Mouse (Mus musculus): Measurements from ENCODE around the gene Elk4. TPM values are rescaled to one million over a fixed set of nuclear protein-coding genes. Genes with fewer than 3 reads are reported as not detected.

Elk4 gene
- polyA plus RNA-seq (2014; fragmentation: Nextera tagmentation; extraction: Ambion mirVana) = 14.4 and 17.1 TPM in 2 replicates

DNA sequence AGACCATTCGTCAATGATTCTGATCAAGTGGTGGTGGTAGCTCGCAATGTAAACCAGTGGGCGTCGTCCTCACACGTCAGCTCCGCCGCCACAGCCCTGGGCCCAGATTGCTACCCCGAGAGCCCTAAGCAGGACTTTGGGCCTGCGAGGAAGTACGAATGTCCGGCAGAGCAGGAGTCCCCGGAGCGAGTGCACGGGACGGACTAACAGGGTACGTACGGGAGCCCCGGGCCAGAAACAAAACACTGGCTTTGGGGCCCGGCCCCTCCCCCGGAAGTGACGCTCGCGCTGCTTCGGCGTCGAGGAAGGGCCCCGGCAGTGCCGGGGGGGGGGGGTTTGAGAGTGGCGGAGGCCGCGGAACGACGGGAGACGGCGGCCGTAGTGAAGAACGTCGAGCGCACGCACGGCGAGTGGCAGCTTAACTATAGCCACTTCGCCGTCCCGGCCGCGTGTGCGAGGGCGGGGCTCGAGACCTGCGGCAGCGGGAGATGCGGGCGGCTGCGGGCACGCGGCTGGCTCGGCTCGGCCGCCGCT, at the start of gene Elk4:
Gene Elk4 (plus strand): TSS at position 326 of the 534 bp plus-strand sequence.
- Histone ChIP-seq H3K9ac (replicated peaks; ENCODE audit: low read length) (peak within 1 kb of the TSS; percentile 91), H3K27ac (replicated peaks; ENCODE audit: low read depth, low read length) (peak within 1 kb of the TSS; percentile 98), H3K27me3 (ENCODE audit: control insufficient read depth, insufficient read depth, low read length) (no peaks in the 10 kb centered on the region), H3K36me3 (ENCODE audit: control insufficient read depth, insufficient read depth, low read length) (no peaks in the 10 kb centered on the region), H3K4me1 (ENCODE audit: control insufficient read depth, insufficient read depth, low read length) (peaks cover 17% of the 10 kb centered on the region), H3K4me3 (replicated peaks; ENCODE audit: low read depth, low read length) (peak within 1 kb of the TSS; percentile 84), H3K9me3 (ENCODE audit: control insufficient read depth, low read length) (no peaks in the 10 kb centered on the region), H3K4me2 (ENCODE audit: low read length) (peak within 1 kb of the TSS; percentile 82)
- WGBS = under 1% methylated on average over 59 of the region's 61 CpGs
- ATAC-seq (ENCODE audit: low FRiP score, low TSS enrichment) (peak; percentile 92), DNase-seq (peak; percentile 96)

DNA sequence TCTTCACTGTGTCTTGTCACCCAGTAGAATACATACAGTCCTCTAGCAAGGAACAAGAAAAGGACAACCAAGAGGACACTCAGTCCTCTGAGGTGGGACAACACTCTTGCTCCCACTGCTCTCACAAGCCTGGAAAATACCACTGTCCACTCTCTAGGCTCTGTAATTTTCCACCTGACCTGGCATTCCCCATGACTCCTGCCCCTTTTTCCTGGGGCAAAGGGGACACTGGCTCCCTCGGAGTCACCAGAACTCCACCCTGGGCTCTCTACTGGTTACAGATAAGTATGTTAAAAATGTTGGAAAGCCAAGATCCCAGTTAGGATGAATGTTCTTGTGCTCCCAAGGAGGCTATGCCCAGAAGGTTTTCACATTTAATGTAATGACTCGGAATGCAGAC, 46.4 kb upstream of the Elk4 start:
- no peaks in the 10 kb centered on the region for H3K36me3 ChIP-seq (ENCODE audit: control insufficient read depth, insufficient read depth, low read length)
- DNase-seq (no peak), ATAC-seq (ENCODE audit: low FRiP score, low TSS enrichment) (no peak)
- WGBS = 67% methylated on average over 2 of the region's 2 CpGs
- H3K9me3 ChIP-seq (ENCODE audit: control insufficient read depth, low read length) = no peaks in the 10 kb centered on the region
- H3K4me1 ChIP-seq (ENCODE audit: control insufficient read depth, insufficient read depth, low read length) = peaks cover 13% of the 10 kb centered on the region
- no peak overlapping the region for H3K4me2 ChIP-seq (ENCODE audit: low read length)
- H3K9ac ChIP-seq (replicated peaks; ENCODE audit: low read length) = no peak overlapping the region
- H3K27ac ChIP-seq (replicated peaks; ENCODE audit: low read depth, low read length) = no peak overlapping the region
- peaks cover 10% of the 10 kb centered on the region; the same call in 1 of the 2 replicates for H3K27me3 ChIP-seq (ENCODE audit: control insufficient read depth, insufficient read depth, low read length)
- no peak overlapping the region for H3K4me3 ChIP-seq (replicated peaks; ENCODE audit: low read depth, low read length)

- peak within 1 kb of the TSS; percentile 99 for H3K4me2 ChIP-seq (ENCODE audit: low read length)
- peak within 1 kb of the TSS; percentile 82 for H3K4me3 ChIP-seq (replicated peaks; ENCODE audit: low read depth, low read length)
- DNase-seq = peak; percentile 77
- peaks cover 17% of the 10 kb centered on the region for H3K4me1 ChIP-seq (ENCODE audit: control insufficient read depth, insufficient read depth, low read length)
- 0 out of 2 replicates have a peak within 1 kb of the TSS, but pooled peaks have one; percentile 1 for H3K27ac ChIP-seq (replicated peaks; ENCODE audit: low read depth, low read length)
- no peaks in the 10 kb centered on the region for H3K9me3 ChIP-seq (ENCODE audit: control insufficient read depth, low read length)
- no peaks in the 10 kb centered on the region for H3K36me3 ChIP-seq (ENCODE audit: control insufficient read depth, insufficient read depth, low read length)
- H3K27me3 ChIP-seq (ENCODE audit: control insufficient read depth, insufficient read depth, low read length) = peaks cover 10% of the 10 kb centered on the region; the same call in 1 of the 2 replicates
- WGBS = under 1% methylated on average over 35 of the region's 35 CpGs
- peak; percentile 74 for ATAC-seq (ENCODE audit: low FRiP score, low TSS enrichment)
- peak within 1 kb of the TSS; percentile 66 for H3K9ac ChIP-seq (replicated peaks; ENCODE audit: low read length)
Observed at GRCm38 (mm10) chr1:131962606-131963084, 44.8 kb upstream of the Elk4 start, which contains the start of gene Slc45a3. TSS of gene Slc45a3 (plus strand) at chr1:131962967.

DNA sequence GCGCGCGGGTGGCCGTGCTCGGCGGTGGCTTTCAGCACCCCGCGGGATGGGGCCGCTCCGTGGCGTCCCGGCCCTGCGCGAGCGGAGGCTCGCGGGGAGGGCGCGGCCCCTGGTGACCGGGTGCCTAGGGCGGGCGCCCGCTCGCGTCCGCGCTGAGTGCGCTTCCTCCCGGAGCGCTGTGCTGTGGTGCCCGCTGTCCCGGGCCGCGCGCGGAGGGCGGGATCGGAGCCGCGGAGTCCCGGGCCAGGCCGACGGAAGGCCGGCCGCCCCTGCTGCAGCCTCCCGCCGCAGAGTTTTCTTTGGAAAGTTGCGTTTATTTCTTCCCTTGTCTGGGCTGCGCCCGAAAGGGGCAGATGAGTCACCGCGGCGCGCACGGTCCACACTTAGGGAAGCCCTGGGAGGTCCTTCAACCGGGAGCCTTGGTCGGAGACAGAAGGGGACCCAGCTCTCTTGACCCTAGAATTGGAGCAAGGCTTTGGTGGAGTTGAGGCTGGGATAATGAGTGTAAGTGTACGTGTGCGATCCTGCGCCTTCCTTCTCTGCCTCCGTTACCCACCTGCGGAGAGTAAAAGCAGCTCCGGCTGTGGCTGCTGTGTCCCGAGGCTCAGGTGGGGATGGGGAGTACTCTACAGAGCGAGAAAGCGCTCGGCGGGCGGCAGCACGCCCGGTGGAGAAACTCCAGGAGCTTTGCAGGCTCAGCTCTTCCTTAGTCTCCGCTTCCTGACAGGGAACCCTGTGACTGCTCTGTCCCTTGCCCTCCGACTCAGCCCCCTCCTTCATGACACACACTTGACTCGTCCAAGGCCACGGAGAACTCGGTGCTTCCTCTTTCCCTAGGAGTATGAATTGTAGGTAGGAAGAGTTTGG, 44.1 kb upstream of the Elk4 start:
- Histone ChIP-seq H3K4me1 (ENCODE audit: control insufficient read depth, insufficient read depth, low read length) (peaks cover 17% of the 10 kb centered on the region), H3K27ac (replicated peaks; ENCODE audit: low read depth, low read length) (0 out of 2 replicates have a peak overlapping the region, but pooled peaks have one; percentile 1), H3K27me3 (ENCODE audit: control insufficient read depth, insufficient read depth, low read length) (peaks cover 10% of the 10 kb centered on the region; the same call in 1 of the 2 replicates), H3K9me3 (ENCODE audit: control insufficient read depth, low read length) (no peaks in the 10 kb centered on the region), H3K9ac (replicated peaks; ENCODE audit: low read length) (peak overlapping the region; percentile 66), H3K4me2 (ENCODE audit: low read length) (peak overlapping the region; percentile 99), H3K36me3 (ENCODE audit: control insufficient read depth, insufficient read depth, low read length) (no peaks in the 10 kb centered on the region), H3K4me3 (replicated peaks; ENCODE audit: low read depth, low read length) (peak overlapping the region; percentile 82)
- ATAC-seq (ENCODE audit: low FRiP score, low TSS enrichment) (peak; percentile 77), DNase-seq (peak; percentile 54)
- WGBS = under 1% methylated on average over 76 of the region's 76 CpGs

DNA sequence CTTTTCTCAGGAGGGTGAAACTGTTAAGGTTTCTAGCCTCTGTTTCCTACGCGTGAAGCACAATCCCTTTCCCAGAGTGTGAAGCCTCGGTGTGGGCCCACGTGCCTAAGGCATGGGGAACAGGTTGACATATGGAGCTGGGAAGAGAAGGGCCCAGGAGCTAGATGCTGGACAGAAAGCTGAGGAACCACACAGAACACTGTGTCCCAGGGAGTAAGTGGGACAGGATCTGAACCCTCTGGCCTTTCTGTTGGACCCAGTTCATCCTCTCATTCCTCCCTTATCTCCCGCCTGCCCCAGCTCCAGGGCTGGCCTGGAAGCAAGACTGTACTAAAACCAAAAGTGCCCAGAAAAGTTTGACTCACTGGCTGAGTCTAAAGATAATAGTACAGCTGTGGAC, 43.3 kb upstream of the Elk4 start:
- Histone ChIP-seq H3K4me2 (ENCODE audit: low read length) (peak overlapping the region; percentile 99), H3K36me3 (ENCODE audit: control insufficient read depth, insufficient read depth, low read length) (no peaks in the 10 kb centered on the region), H3K27ac (replicated peaks; ENCODE audit: low read depth, low read length) (no peak overlapping the region), H3K4me1 (ENCODE audit: control insufficient read depth, insufficient read depth, low read length) (peaks cover 19% of the 10 kb centered on the region), H3K4me3 (replicated peaks; ENCODE audit: low read depth, low read length) (peak overlapping the region; percentile 82), H3K9me3 (ENCODE audit: control insufficient read depth, low read length) (no peaks in the 10 kb centered on the region), H3K27me3 (ENCODE audit: control insufficient read depth, insufficient read depth, low read length) (peaks cover 10% of the 10 kb centered on the region; the same call in 1 of the 2 replicates), H3K9ac (replicated peaks; ENCODE audit: low read length) (peak overlapping the region; percentile 66; the same call in 1 of the 2 replicates)
- ATAC-seq (ENCODE audit: low FRiP score, low TSS enrichment) (no peak), DNase-seq (no peak)
- 22% methylated on average over 5 of the region's 5 CpGs for WGBS

DNA sequence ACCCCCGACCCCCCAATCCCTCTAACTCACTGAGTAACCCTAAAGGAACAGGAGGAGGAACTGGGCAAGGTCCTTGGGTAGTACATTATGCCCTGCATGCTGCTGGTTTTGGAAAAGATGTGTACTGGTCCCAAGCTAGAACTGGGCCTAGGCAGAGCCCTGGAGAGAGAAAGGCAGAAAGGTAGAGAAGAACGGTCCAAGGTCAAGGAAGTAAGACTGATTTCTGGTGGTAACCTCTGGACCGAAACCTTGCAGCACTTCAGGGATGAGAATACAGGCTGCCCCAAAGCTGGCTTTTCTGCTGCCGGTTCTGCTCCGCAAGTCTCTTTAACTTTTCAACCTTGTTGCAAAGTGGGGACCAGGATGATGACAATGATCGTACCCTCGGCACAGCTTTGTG, 42.8 kb upstream of the Elk4 start:
- H3K4me3 ChIP-seq (replicated peaks; ENCODE audit: low read depth, low read length) = peak overlapping the region; percentile 82
- no peaks in the 10 kb centered on the region for H3K9me3 ChIP-seq (ENCODE audit: control insufficient read depth, low read length)
- peak overlapping the region; percentile 99 for H3K4me2 ChIP-seq (ENCODE audit: low read length)

DNA sequence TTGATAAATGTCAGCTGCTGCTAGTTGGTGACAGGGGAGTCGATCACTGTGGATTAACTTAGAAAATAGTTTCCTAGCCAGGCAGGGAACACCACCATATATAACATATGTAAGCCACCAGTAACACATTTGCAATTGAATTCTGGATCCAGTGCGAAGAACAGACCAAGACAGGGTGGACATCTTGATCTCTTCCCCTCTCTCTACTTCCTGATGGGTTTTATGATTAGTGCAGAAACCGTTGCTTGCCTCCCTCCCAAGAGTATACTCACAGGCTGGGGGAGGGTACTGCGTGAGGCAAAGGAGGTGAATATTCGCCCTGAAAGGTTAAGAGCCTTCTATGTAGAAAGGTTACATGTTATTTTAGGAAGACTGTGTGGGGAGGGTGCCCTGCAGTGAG, 41.6 kb upstream of the Elk4 start:
- peak overlapping the region; percentile 99 for H3K4me2 ChIP-seq (ENCODE audit: low read length)
- H3K27me3 ChIP-seq (ENCODE audit: control insufficient read depth, insufficient read depth, low read length) = peaks cover 10% of the 10 kb centered on the region; the same call in 1 of the 2 replicates

More for the DNA sequence above, 42.8 kb upstream of the Elk4 start:
- Histone ChIP-seq H3K27ac (replicated peaks; ENCODE audit: low read depth, low read length) (no peak overlapping the region), H3K27me3 (ENCODE audit: control insufficient read depth, insufficient read depth, low read length) (peaks cover 10% of the 10 kb centered on the region; the same call in 1 of the 2 replicates), H3K36me3 (ENCODE audit: control insufficient read depth, insufficient read depth, low read length) (no peaks in the 10 kb centered on the region), H3K9ac (replicated peaks; ENCODE audit: low read length) (no peak overlapping the region), H3K4me1 (ENCODE audit: control insufficient read depth, insufficient read depth, low read length) (peaks cover 20% of the 10 kb centered on the region)
- ATAC-seq (ENCODE audit: low FRiP score, low TSS enrichment) (no peak), DNase-seq (no peak)
- 44% methylated on average over 7 of the region's 7 CpGs for WGBS

DNA sequence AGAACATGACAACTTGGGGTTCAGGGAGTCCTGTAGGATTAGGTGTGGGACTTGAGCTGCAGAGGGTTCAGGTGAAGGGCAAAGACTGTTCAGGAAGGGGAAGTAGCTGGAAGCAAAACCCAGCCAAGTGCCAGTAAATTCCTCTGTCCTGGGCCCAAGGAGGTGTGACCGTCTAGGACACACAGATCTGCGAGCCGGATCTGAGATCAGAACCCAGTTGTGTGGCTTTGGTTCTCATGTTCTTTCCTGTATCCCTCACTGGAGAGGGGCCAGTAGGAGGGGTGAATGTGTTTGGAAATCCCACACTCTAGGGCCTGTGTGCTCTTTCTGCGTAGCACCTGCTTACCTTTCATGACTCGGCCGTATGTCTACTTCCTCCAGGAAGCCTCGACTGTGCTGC, 40.1 kb upstream of the Elk4 start:
- H3K27ac ChIP-seq (replicated peaks; ENCODE audit: low read depth, low read length) = no peak overlapping the region
- H3K27me3 ChIP-seq (ENCODE audit: control insufficient read depth, insufficient read depth, low read length) = peaks cover 10% of the 10 kb centered on the region; the same call in 1 of the 2 replicates
- H3K4me2 ChIP-seq (ENCODE audit: low read length) = peak overlapping the region; percentile 5; the same call in 1 of the 2 replicates
- H3K9ac ChIP-seq (replicated peaks; ENCODE audit: low read length) = no peak overlapping the region
- H3K9me3 ChIP-seq (ENCODE audit: control insufficient read depth, low read length) = no peaks in the 10 kb centered on the region
- H3K4me1 ChIP-seq (ENCODE audit: control insufficient read depth, insufficient read depth, low read length) = peaks cover 39% of the 10 kb centered on the region
- no peaks in the 10 kb centered on the region for H3K36me3 ChIP-seq (ENCODE audit: control insufficient read depth, insufficient read depth, low read length)
- no peak for DNase-seq
- H3K4me3 ChIP-seq (replicated peaks; ENCODE audit: low read depth, low read length) = no peak overlapping the region
- ATAC-seq (ENCODE audit: low FRiP score, low TSS enrichment) = no peak
- 62% methylated on average over 7 of the region's 7 CpGs for WGBS

More for the DNA sequence above, 41.6 kb upstream of the Elk4 start:
- H3K36me3 ChIP-seq (ENCODE audit: control insufficient read depth, insufficient read depth, low read length) = no peaks in the 10 kb centered on the region
- DNase-seq (no peak), ATAC-seq (ENCODE audit: low FRiP score, low TSS enrichment) (no peak)
- no peak overlapping the region for H3K27ac ChIP-seq (replicated peaks; ENCODE audit: low read depth, low read length)
- peaks cover 25% of the 10 kb centered on the region for H3K4me1 ChIP-seq (ENCODE audit: control insufficient read depth, insufficient read depth, low read length)
- H3K9ac ChIP-seq (replicated peaks; ENCODE audit: low read length) = no peak overlapping the region
- 0 out of 2 replicates have a peak overlapping the region, but pooled peaks have one; percentile 3 for H3K4me3 ChIP-seq (replicated peaks; ENCODE audit: low read depth, low read length)
- H3K9me3 ChIP-seq (ENCODE audit: control insufficient read depth, low read length) = no peaks in the 10 kb centered on the region
- 26% methylated on average over 5 of the region's 5 CpGs for WGBS

Data from midbrain, embryonic 14.5 days (tissue).